Mouse (Mus musculus) liver, embryonic 11.5 days (tissue): Measurements from ENCODE around the gene Tyw5. TPM values are rescaled to one million over a fixed set of nuclear protein-coding genes. Genes with fewer than 3 reads are reported as not detected.

Source experiments
- ATAC-seq: fragments of 200-750 bp; cut with Nextera tagmentation; replicated peaks from 2 replicates; pipeline ENCODE4 v1.8.0; 2017; ENCODE audit warnings: moderate number of reproducible peaks, mild to moderate bottlenecking, moderate TSS enrichment, moderate library complexity; ENCODE audit not compliant: low FRiP score
- DNase-seq: peaks from one replicate; pipeline ENCODE4 v3.0.0-alpha.2; 2017; ENCODE audit warnings: low spot score
- H3K27ac ChIP-seq: fragments of 300-500 bp; sonication (generic); 2 replicates; pipeline ENCODE4 v1.5.1; 2014; ENCODE audit warnings: mild to moderate bottlenecking, low read depth, low read length, control low read depth
- H3K27me3 ChIP-seq: fragments of 300-500 bp; sonication (generic); replicated peaks from 2 replicates; pipeline ENCODE4 v1.6.1; 2014; ENCODE audit warnings: low read length, mixed read lengths; ENCODE audit not compliant: control insufficient read depth, insufficient read depth
- H3K36me3 ChIP-seq: fragments of 300-500 bp; sonication (generic); 2 replicates; pipeline ENCODE4 v1.6.1; 2014; ENCODE audit warnings: mild to moderate bottlenecking, low read length, moderate library complexity, mixed read lengths; ENCODE audit not compliant: control insufficient read depth, insufficient read depth
- H3K4me1 ChIP-seq: fragments of 300-500 bp; sonication (generic); replicated peaks from 2 replicates; pipeline ENCODE4 v1.6.1; 2014; ENCODE audit warnings: low read length, mixed read lengths; ENCODE audit not compliant: control insufficient read depth, insufficient read depth
- H3K4me2 ChIP-seq: fragments of 300-500 bp; sonication (generic); 2 replicates; pipeline ENCODE4 v1.6.1; 2014; ENCODE audit warnings: mild to moderate bottlenecking, control low read depth, moderate library complexity
- H3K4me3 ChIP-seq: fragments of 300-500 bp; sonication (generic); 2 replicates; pipeline ENCODE4 v1.5.1; 2014; ENCODE audit warnings: low read depth, low read length, control low read depth
- H3K9ac ChIP-seq: fragments of 300-500 bp; sonication (generic); 2 replicates; pipeline ENCODE4 v1.6.1; 2014; ENCODE audit warnings: low read depth, low read length, control low read depth
- H3K9me3 ChIP-seq: fragments of 300-500 bp; sonication (generic); 2 replicates; pipeline ENCODE4 v1.6.1; 2016; ENCODE audit warnings: low read length, inconsistent platforms, mixed read lengths; ENCODE audit not compliant: control insufficient read depth
- WGBS: fragments of 180-500 bp; shearing (Covaris S2); extraction: QIAGEN DNeasy Blood & Tissue Kit; methylation state at CpG from one replicate; pipeline ENCODE4 v1.1.7; 2014; 5-methylcytosine and 5-hydroxymethylcytosine counted together
- polyA plus RNA-seq: library from polyadenylated mRNA; unstranded; fragments of >200 nt; fragmentation: Nextera tagmentation; extraction: Ambion mirVana; gene quantifications from 2 replicates; pipeline ENCODE4 v1.2.1, GENCODE M21; 2014

Tyw5 gene
- polyA plus RNA-seq, 1 experiment from 2014 or later, result 27.1 TPM

- 85% methylated on average over 2 of the region's 2 CpGs for WGBS
- Histone ChIP-seq H3K9me3 (no peaks in the 10 kb centered on the region), H3K27ac (no peak overlapping the region), H3K36me3 (no peaks in the 10 kb centered on the region), H3K9ac (no peak overlapping the region), H3K4me3 (no peak overlapping the region), H3K27me3 (no peaks in the 10 kb centered on the region), H3K4me2 (no peak overlapping the region), H3K4me1 (peaks cover 4% of the 10 kb centered on the region; the same call in 1 of the 2 replicates)
- DNase-seq, result no peak
- no peak for ATAC-seq
Measured at GRCm38 (mm10) chr1:57375276-57375675, 31.6 kb downstream of the Tyw5 start.

GRCm38 (mm10) chr1:57370451-57370850, 36.5 kb downstream of the Tyw5 start:
- Histone ChIP-seq H3K9me3 (no peaks in the 10 kb centered on the region), H3K27ac (no peak overlapping the region), H3K36me3 (no peaks in the 10 kb centered on the region), H3K4me1 (no peaks in the 10 kb centered on the region), H3K4me3 (no peak overlapping the region), H3K4me2 (no peak overlapping the region), H3K27me3 (no peaks in the 10 kb centered on the region), H3K9ac (no peak overlapping the region)
- WGBS, result 66% methylated on average over 4 of the region's 4 CpGs
- DNase-seq (no peak), ATAC-seq (no peak)

GRCm38 (mm10) chr1:57369111-57369510, 37.8 kb downstream of the Tyw5 start:
- Histone ChIP-seq H3K27ac (no peak overlapping the region), H3K27me3 (no peaks in the 10 kb centered on the region), H3K4me3 (no peak overlapping the region), H3K4me1 (no peaks in the 10 kb centered on the region), H3K4me2 (no peak overlapping the region), H3K9ac (no peak overlapping the region), H3K36me3 (no peaks in the 10 kb centered on the region), H3K9me3 (no peaks in the 10 kb centered on the region)
- WGBS, result 85% methylated on average over 4 of the region's 4 CpGs
- no peak for DNase-seq
- ATAC-seq, result no peak

- DNase-seq (no peak), ATAC-seq (no peak)
- Histone ChIP-seq H3K36me3 (no peaks in the 10 kb centered on the region), H3K4me1 (no peaks in the 10 kb centered on the region), H3K9me3 (no peaks in the 10 kb centered on the region), H3K4me3 (no peak overlapping the region), H3K4me2 (no peak overlapping the region), H3K9ac (no peak overlapping the region), H3K27me3 (no peaks in the 10 kb centered on the region), H3K27ac (no peak overlapping the region)
- 84% methylated on average over 3 of the region's 3 CpGs for WGBS
Measured at GRCm38 (mm10) chr1:57367446-57367845, 39.5 kb downstream of the Tyw5 start.

GRCm38 (mm10) chr1:57358546-57358945, 48.4 kb downstream of the Tyw5 start:
- Histone ChIP-seq H3K9me3 (no peaks in the 10 kb centered on the region), H3K4me3 (no peak overlapping the region), H3K4me2 (no peak overlapping the region), H3K4me1 (no peaks in the 10 kb centered on the region), H3K27me3 (no peaks in the 10 kb centered on the region), H3K36me3 (no peaks in the 10 kb centered on the region), H3K27ac (no peak overlapping the region), H3K9ac (no peak overlapping the region)
- DNase-seq, result no peak
- no peak for ATAC-seq
- 87% methylated on average over 5 of the region's 5 CpGs for WGBS

- no peak for ATAC-seq
- Histone ChIP-seq H3K27me3 (no peaks in the 10 kb centered on the region), H3K9ac (no peak overlapping the region), H3K4me3 (no peak overlapping the region), H3K27ac (no peak overlapping the region), H3K4me1 (no peaks in the 10 kb centered on the region), H3K4me2 (no peak overlapping the region), H3K36me3 (no peaks in the 10 kb centered on the region), H3K9me3 (no peaks in the 10 kb centered on the region)
- DNase-seq, result no peak
- 59% methylated on average over 1 of the region's 1 CpGs for WGBS
Measured at GRCm38 (mm10) chr1:57351941-57352340, 55.0 kb downstream of the Tyw5 start.

GRCm38 (mm10) chr1:57347487-57347886, 59.4 kb downstream of the Tyw5 start:
- Histone ChIP-seq H3K9me3 (no peaks in the 10 kb centered on the region), H3K27me3 (no peaks in the 10 kb centered on the region), H3K36me3 (no peaks in the 10 kb centered on the region), H3K9ac (no peak overlapping the region), H3K27ac (no peak overlapping the region), H3K4me2 (no peak overlapping the region), H3K4me1 (no peaks in the 10 kb centered on the region), H3K4me3 (no peak overlapping the region)
- no peak for ATAC-seq
- no peak for DNase-seq

- WGBS, result 41% methylated on average over 2 of the region's 2 CpGs
- ATAC-seq, result no peak
Measured at GRCm38 (mm10) chr1:57341197-57341596, 65.7 kb downstream of the Tyw5 start.

GRCm38 (mm10) chr1:57339156-57339796, 67.6 kb downstream of the Tyw5 start:
- no peaks in the 10 kb centered on the region for H3K4me1 ChIP-seq
- no peak overlapping the region for H3K4me3 ChIP-seq
- H3K27ac ChIP-seq, result no peak overlapping the region
- DNase-seq, result no peak
- no peak overlapping the region for H3K9ac ChIP-seq
- WGBS, result 46% methylated on average over 14 of the region's 14 CpGs
- no peak overlapping the region for H3K4me2 ChIP-seq
- H3K36me3 ChIP-seq, result no peaks in the 10 kb centered on the region
- no peaks in the 10 kb centered on the region for H3K27me3 ChIP-seq
- H3K9me3 ChIP-seq, result no peaks in the 10 kb centered on the region
- ATAC-seq, result no peak

More at GRCm38 (mm10) chr1:57341197-57341596, 65.7 kb downstream of the Tyw5 start:
- no peak overlapping the region for H3K4me3 ChIP-seq
- H3K4me2 ChIP-seq, result no peak overlapping the region
- H3K27ac ChIP-seq, result no peak overlapping the region
- no peak for DNase-seq
- H3K9ac ChIP-seq, result no peak overlapping the region
- H3K4me1 ChIP-seq, result no peaks in the 10 kb centered on the region
- H3K27me3 ChIP-seq, result no peaks in the 10 kb centered on the region
- H3K36me3 ChIP-seq, result no peaks in the 10 kb centered on the region
- H3K9me3 ChIP-seq, result no peaks in the 10 kb centered on the region
